Mouse (Mus musculus) CH12F3 (cell line): ENCODE results near the gene Ecpas.

Experiments
- in situ Hi-C: fragments of 300-500 bp; cut with MboI; formaldehyde crosslinking; loops from 2 replicates; pipeline ENCODE4 v1.14.3; 2020; ENCODE audit warnings: low sequenced_read_pairs

The Ecpas gene

GRCm38 (mm10) chr4:58911069-58911830 is 1.3 kb downstream of the Ecpas start:
- in situ Hi-C loops = no loop called here

- in situ Hi-C loops = no loop called here
These were observed 2.1 kb downstream of the Ecpas start for GRCm38 (mm10) chr4:58910175-58911068.

GRCm38 (mm10) chr4:58907453-58907852 is 5.1 kb downstream of the Ecpas start:
- in situ Hi-C loops = no loop called here

- in situ Hi-C loops = no loop called here
These were observed 14.2 kb downstream of the Ecpas start for GRCm38 (mm10) chr4:58898318-58898717.

GRCm38 (mm10) chr4:58897436-58897835 is 15.1 kb downstream of the Ecpas start:
- in situ Hi-C loops = no loop called here

GRCm38 (mm10) chr4:58894399-58894798 is 18.1 kb downstream of the Ecpas start:
- in situ Hi-C loops = no loop called here

GRCm38 (mm10) chr4:58890035-58890782 is 22.3 kb downstream of the Ecpas start:
- in situ Hi-C loops = no loop called here

GRCm38 (mm10) chr4:58888568-58888967 is 24.0 kb downstream of the Ecpas start:
- in situ Hi-C loops = no loop called here

- in situ Hi-C loops = no loop called here
These were observed 24.9 kb downstream of the Ecpas start for GRCm38 (mm10) chr4:58887626-58888025.

GRCm38 (mm10) chr4:58886778-58887177 is 25.8 kb downstream of the Ecpas start:
- in situ Hi-C loops = no loop called here

- in situ Hi-C loops = no loop called here
These were observed 27.2 kb downstream of the Ecpas start for GRCm38 (mm10) chr4:58885341-58885740.

- in situ Hi-C loops = no loop called here
These were observed 28.7 kb downstream of the Ecpas start for GRCm38 (mm10) chr4:58883841-58884240.

- in situ Hi-C loops = no loop called here
These were observed 38.2 kb downstream of the Ecpas start for GRCm38 (mm10) chr4:58874373-58874772.

GRCm38 (mm10) chr4:58867242-58867641 is 45.3 kb downstream of the Ecpas start:
- in situ Hi-C loops = no loop called here

- in situ Hi-C loops = no loop called here
These were observed 79.6 kb downstream of the Ecpas start for GRCm38 (mm10) chr4:58832908-58833307.

GRCm38 (mm10) chr4:58825921-58826320 is 86.6 kb downstream of the Ecpas start:
- in situ Hi-C loops = no loop called here

GRCm38 (mm10) chr4:58787616-58788015 is 124.9 kb downstream of the Ecpas start, which contains the start of gene Olfr267:
TSS of gene Olfr267 (minus strand) at chr4:58787716.
- in situ Hi-C loops = no loop called here

- in situ Hi-C loops = no loop called here
These were observed 125.9 kb downstream of the Ecpas start for GRCm38 (mm10) chr4:58786659-58787058.

GRCm38 (mm10) chr4:58763417-58763816 is 149.1 kb downstream of the Ecpas start:
- in situ Hi-C loops = no loop called here

GRCm38 (mm10) chr4:58749510-58749909 is 163.0 kb downstream of the Ecpas start:
- in situ Hi-C loops = no loop called here

GRCm38 (mm10) chr4:58749101-58749500 is 163.4 kb downstream of the Ecpas start:
- in situ Hi-C loops = no loop called here
